Mouse (Mus musculus): Measurements from ENCODE around the gene Klhdc7b.
"Not testable (repeated sequence)": the region's sequence is repeated elsewhere in the genome, so short reads cannot be mapped to it uniquely, and the experiment has no call there.

Klhdc7b gene

DNA sequence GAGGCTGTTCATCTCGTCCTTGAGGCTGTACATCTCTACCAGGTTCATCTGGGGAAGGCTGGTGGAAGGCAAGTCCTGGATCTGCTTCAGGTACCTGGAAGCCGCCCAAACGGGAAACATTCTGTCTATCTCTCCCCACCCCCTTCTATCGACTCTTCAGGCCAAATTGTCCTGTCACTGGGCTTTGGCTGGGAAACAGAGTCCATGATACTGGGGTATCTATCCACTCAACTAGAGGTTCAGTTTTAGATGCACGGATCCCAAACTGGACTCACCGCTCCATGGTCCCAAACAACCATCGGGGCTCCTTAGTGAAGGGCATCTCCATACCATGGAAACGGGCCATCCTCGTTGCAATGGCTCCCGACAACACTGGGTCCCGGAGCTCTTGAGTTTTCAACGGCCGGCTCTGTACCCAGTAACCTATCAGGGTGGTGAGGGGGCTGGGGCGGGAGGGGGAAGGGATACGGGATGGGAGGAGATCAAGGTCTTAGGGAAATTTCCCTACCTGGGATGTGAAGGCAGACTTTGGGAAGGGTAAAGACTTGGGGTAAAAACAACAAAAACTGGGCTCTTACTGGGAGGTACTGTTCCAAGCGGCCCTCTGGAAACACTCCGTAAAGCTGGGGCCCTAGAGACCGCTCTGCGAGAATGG is 43.5 kb downstream of the Klhdc7b start:
- no peak for DNase-seq (ENCODE audit: low spot score in 2 of 2)

DNA sequence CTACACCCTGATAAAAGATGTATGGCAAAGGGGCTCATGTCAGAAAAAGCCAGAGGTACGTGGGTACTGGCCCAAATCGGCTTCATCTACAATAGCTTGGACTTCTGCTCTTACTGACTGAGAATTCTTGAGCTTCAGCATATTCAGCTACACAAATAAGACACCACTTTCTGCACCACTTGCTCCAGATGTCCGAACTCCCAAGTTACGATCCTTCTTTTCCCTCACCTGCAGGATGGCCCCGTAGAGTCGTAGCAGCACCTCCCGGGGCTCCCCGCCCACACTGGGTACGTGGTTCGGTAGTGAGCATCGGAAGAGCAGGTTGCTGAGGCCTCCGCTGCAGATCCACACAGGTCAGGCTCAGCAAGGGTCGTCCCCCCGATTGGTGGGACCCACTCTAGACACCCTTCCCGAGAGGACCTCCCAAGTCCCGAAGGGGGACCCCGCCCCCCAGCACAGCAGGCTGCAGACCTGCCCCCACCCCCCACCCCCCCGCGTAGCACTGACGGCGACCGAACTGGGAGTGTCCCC is 44.2 kb downstream of the Klhdc7b start:
- no peak for DNase-seq (ENCODE audit: low spot score in 2 of 2)

DNA sequence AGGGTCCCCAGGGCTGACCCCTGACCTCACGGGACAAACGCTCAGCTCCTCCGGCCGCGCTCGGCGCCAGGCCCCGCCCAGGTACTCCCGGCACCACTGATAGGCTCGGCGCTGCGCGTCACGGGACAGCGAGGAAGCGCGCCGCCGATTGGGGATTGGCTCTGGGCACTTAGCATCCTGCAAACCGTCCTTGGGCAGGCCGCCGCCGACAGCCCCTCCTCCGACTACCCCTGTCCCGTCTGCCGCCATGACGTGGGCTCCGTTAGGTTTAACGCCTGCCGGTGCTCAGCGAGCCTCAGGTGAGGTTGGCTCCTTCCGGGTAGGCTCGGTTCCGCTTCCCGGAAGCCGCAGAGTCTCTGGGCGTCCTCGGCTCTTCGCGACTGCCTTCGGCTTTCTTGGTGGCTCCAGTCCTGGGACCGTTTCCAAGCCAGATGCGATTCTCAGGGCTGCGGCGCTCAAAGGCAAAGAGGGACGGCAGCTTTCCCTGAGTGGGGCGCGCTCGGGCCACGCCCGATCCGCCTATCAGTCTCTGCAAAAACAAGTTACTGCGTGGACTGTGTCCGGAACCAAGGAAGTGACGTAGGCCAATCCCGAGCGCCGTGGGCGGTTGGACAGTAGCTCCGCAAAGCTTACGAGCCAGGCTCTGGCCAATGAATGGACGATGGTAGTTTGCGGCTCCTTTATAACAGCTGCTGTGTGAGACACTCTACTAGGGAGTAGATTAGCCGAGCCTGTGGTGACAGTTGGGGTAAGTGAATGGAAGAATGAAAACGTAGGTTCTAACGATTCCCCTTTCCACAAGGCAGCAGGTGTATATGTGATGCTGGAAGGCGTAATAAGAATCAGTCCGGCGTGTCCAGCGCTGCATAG is 44.9 kb downstream of the Klhdc7b start, which contains the start of the genes C730034F03Rik, Gm44502 and Chkb:
Gene C730034F03Rik (plus strand): TSS at position 238 of the 870 bp plus-strand sequence.
Gene Gm44502 (minus strand): TSS at position 345 of the 870 bp plus-strand sequence.
Gene Chkb (minus strand): TSS at position 557 of the 870 bp plus-strand sequence.
- DNase-seq (ENCODE audit: low spot score in 2 of 2): peak; percentile 96 to 98

DNA sequence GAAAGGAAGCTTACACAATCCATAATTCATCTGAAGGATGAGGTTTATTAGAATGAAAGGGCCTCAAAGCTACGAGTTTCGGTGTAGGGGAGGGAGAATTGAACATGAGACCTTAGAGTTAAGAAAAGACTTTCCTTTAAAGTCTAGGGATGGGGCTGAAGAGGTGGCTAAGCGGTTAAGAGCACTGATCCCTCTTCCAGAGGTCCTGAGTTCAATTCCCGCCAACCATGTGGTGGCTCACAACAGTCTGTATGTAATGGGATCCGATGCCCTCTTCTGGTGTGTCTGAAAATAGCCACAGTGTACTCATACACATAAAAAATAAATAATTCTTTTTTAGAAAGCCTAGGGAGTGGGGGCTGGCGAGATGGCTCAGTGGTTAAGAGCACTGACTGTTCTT is 45.6 kb downstream of the Klhdc7b start:
- DNase-seq (ENCODE audit: low spot score in 2 of 2): no peak

DNA sequence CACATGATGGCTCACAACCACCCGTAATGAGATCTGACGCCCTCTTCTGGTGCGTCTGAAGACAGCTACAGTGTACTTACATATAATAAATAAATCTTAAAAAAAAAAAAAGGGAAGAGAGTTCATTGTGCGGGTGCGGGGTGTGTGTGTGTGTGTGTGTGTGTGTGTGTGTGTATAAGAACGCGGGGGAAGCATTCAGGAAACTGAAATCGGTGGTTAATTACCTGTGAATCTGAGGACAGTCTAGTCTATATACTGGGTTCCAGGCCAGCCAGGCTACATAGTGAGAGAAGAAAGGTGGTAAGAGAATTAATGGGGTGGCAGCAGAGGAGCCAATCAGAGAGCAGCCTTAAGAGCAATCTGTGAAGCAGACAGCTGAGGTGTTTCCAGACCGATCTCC is 46.1 kb downstream of the Klhdc7b start:
- DNase-seq (ENCODE audit: low spot score in 2 of 2): not testable (repeated sequence)

DNA sequence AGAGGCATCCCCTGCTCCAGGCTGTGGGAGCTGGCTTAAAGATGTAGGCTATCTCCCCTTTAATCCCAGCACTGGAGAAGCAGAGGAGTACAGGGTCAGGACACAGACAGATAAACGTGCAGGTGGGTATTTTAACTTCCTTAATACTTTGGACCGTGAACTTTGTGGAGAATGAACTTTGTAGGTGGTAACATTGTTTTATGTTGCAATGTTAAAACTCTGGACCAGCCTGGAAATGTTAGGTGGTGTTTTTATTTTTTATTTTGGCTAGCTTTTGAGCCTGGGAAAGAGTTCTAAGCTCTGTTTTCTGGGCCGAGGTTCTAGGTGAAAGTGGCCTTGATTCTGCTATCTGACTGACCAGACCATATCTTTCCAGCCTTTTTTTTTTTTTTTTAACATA is 46.6 kb downstream of the Klhdc7b start:
- no peak for DNase-seq (ENCODE audit: low spot score in 2 of 2)

DNA sequence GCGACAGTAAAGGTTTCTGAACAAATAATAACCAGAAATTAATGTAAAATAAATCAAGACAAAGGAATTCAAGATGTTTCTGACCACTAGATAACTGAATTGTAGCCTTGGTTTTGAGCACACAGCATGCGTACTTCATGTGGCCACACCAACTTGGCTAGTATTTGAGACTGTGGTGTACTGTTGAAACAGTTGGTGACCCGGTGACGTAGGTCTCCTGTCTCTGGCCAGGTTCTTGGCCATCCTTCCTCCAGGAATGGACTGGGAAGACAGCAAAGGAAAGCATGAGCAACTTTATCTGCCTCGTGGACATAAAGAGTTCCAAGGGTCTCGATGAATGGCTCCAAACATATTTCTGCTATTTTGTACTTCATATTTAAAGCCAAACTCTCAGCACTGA is 47.1 kb downstream of the Klhdc7b start:
- no peak for DNase-seq (ENCODE audit: low spot score in 2 of 2)

DNA sequence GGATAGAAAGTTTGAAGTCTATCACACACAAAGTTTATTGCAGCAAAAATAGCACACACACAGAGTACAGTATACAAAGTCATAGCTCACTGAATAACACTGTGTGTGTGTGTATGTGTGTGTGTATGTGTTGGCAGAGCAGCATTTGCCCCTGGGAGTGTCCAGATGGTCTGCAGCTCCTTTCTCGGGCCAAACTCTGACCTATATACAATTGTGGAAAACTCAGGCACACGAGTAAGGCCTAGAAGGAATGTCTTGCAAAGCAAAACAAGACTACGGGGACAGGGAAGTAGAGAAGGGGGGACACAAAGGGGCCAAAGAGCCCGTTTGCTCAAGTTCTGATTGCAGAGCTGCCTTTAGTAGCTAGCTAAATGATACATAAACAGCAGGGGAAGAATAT is 48.2 kb downstream of the Klhdc7b start:
- DNase-seq (ENCODE audit: low spot score in 2 of 2): no peak

DNA sequence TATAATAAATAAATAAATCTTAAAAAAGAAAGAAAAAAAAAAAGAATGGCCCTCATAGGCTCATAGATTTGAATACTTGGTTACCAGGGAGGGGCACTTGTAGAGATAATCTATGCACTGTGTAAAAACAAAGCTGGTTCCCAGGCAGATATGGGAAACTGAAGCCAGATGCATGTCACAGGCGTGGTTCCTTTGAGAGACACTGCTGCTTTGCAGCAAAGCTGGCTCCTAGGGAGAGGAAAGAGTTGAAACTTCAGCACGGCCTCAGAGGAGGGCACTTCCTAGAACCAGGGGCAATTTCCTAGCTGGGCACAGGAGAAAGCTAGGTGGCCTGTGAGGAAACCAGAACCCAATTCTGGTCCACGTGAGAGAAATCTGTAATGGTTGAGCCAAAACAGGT is 49.4 kb downstream of the Klhdc7b start:
- no peak for DNase-seq (ENCODE audit: low spot score in 2 of 2)

DNA sequence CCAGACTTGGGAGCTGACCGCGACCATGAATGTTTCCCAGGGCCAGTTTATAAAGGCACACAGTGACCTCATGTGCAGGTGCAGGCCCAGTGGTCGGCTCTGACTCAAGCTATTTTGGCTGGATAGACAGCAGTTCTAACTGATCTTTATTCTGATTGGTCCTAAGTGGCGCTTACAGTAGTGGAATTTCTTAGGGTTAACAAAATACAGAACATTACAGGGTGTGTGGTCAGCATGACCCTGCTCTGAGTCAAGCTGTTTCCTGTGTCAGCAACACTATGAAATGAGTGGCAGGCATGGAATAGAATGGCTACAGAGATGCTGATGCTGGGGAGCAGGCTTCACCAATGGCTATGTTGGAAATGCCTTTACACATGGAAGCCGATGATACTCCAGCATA is 51.2 kb downstream of the Klhdc7b start:
- DNase-seq (ENCODE audit: low spot score in 2 of 2): no peak
